Mouse (Mus musculus) gastrocnemius, postnatal 36 days (tissue): ENCODE results near the gene Itga9. TPM values are rescaled to one million over a fixed set of nuclear protein-coding genes. Genes with fewer than 3 reads are reported as not detected.

Experiments
- DNase-seq, 2 experiments: peaks; one replicate each; pipeline ENCODE4 v3.0.0; 2022
- intact Hi-C: fragments of 180-260 bp; cut with DNase I; formaldehyde crosslinking; loops from one replicate; pipeline ENCODE4 v1.15.1; 2025
- total RNA-seq, 2 experiments: library from RNA; stranded (reverse); gene quantifications; 2 replicates each; pipeline ENCODE4 v1.2.3; 2021

Itga9 gene
- total RNA-seq, 2 experiments from 2014 or later, result 5.8 TPM

- intact Hi-C loops, result no loop called here
- no peak for DNase-seq
Measured at GRCm38 (mm10) chr9:118891593-118891992, 285.1 kb downstream of the Itga9 start.

- no peak for DNase-seq
- intact Hi-C loops, result no loop called here
Measured at GRCm38 (mm10) chr9:118895101-118895500, 288.6 kb downstream of the Itga9 start.

DNA sequence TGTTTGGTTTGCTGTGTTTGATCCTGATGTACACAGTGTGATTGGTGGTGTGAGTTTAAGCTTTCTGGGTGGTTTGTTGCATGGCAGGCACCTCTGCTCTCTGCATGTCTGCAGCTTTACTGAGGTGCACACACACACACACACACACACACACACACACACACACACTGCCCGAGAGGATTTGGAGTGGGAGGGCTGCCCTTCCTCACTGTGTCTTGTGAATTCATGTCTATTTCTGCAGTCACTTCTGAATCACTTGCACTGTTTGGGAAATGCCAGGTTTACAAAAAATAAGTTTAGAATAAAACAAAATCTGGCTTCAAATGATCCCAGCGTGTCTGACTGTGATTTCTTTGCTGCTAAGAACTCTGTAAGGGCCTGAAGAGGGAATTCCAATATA is 294.2 kb downstream of the Itga9 start:
- no peak for DNase-seq
- intact Hi-C loops, result no loop called here

DNA sequence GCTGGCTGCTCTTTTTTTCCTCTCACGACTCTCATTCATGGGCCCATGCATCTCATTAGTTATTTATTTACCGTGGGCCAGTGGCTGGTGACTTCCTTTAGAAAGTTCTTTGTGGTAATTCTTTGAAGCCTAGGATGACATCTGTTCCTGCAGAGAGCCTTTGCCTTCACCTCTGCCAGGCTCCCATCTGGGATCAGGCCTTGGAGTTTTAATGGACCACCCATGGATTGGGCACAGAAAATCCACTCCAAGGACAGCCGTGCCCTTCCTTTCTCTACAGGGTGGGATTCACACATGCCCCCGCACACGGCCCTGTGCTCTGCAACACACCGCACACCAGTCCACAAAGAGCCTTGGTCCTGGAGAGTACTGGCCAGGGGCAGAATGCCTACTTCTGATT is 295.4 kb downstream of the Itga9 start:
- intact Hi-C loops, result no loop called here
- DNase-seq, result no peak

DNA sequence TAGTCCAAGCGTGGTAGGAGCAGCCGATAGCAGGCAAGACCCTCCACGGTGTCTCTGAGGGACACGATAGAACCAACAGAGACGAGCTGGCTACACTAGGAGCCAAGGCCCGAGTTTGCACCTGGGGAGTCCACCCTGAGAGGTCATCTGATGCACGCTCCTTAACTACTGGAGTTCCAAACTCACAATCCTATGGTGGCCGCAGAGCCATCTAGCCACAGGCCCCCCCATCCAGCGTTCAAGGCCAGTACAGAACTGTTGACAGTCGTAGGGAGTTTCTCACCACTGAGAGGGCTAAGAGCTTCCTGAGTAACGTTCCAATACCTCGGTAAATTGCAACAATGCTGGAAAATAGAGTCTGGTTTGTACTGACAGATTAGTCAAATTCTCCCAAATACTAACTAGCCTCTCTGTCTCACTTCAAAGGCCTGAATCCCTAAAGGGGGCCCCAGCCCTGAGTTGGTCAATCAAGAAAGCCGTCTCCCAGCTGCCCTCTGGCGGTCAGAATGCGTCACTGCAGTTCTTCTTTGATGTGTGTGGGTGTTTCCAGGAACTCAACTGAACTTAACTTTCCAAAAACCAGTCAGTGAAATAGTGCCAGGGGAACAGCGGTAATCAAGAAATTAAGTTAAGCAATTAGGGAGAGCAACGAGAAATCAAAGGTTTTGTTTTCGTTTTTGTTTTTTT is 301.6 kb downstream of the Itga9 start:
- intact Hi-C loops, result loop anchor here (2.0 kb wide), 1 partner anchor 319 kb away; no protein-coding TSS in a partner anchor
- peak; percentile 72 to 76 for DNase-seq

GRCm38 (mm10) chr9:118913048-118913447 is 306.6 kb downstream of the Itga9 start:
- intact Hi-C loops, result no loop called here
- DNase-seq, result no peak

- DNase-seq, result no peak
- intact Hi-C loops, result no loop called here
Measured at GRCm38 (mm10) chr9:118913613-118914012, 307.1 kb downstream of the Itga9 start.

DNA sequence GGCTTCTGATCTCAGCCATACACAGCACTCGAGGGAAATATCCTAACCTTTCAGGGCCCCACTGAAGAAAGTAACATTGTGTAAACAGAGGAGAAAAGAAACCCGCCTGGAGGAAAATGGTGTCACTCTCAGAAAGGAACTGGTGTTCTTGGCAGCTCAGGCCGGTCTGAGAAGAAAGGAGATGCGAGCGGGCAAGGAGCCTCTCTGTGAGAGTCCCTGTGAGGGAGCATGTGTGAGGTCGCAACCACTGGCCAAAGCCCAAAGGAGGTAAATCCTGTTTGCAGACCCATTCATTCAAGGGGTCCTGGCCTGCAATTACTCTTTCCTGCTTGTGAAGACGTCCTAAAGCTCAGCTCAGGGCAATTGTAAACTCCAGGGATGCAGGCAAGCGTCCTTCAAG is 308.1 kb downstream of the Itga9 start:
- intact Hi-C loops, result no loop called here
- no peak for DNase-seq

GRCm38 (mm10) chr9:118915290-118915689 is 308.8 kb downstream of the Itga9 start:
- intact Hi-C loops, result no loop called here
- no peak for DNase-seq

GRCm38 (mm10) chr9:118919672-118920186 is 313.2 kb downstream of the Itga9 start:
- no peak for DNase-seq
- intact Hi-C loops, result loop anchor here (5.0 kb wide), 1 partner anchor 68 kb away; no protein-coding TSS in a partner anchor

GRCm38 (mm10) chr9:118920798-118921515 is 314.5 kb downstream of the Itga9 start:
- intact Hi-C loops, result loop anchor here (1.0 to 5.0 kb wide), 3 partner anchors 66 to 146 kb away; no protein-coding TSS in a partner anchor
- DNase-seq, result peak; percentile 80 to 84

DNA sequence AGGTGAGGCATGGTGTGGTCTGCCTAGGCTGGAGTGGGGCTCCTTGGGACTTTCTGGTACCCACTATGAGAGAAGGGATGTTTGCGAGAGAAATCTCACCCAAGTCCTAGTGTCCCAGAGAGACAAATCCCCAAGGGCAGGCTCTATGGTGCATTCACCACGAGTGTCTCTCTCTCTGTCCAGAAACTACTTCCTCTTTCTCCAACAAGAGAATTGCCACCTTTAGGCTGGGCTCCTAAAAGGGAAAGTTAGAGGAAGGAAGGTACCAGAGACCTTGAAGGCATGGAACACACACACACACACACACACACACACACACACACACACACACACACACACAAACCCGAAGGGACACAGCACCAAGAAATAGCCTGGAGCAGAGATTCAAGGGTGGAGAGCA is 315.4 kb downstream of the Itga9 start:
- intact Hi-C loops, result loop anchor here (1.0 to 5.0 kb wide), 3 partner anchors 65 to 145 kb away; no protein-coding TSS in a partner anchor
- no peak for DNase-seq

GRCm38 (mm10) chr9:118924554-118925085 is 318.1 kb downstream of the Itga9 start:
- intact Hi-C loops, result loop anchor here (5.0 kb wide), 1 partner anchor 63 kb away; no protein-coding TSS in a partner anchor
- DNase-seq, result no peak

GRCm38 (mm10) chr9:118925286-118926110 is 319.0 kb downstream of the Itga9 start:
- peak; percentile 93 for DNase-seq
- intact Hi-C loops, result no loop called here

DNA sequence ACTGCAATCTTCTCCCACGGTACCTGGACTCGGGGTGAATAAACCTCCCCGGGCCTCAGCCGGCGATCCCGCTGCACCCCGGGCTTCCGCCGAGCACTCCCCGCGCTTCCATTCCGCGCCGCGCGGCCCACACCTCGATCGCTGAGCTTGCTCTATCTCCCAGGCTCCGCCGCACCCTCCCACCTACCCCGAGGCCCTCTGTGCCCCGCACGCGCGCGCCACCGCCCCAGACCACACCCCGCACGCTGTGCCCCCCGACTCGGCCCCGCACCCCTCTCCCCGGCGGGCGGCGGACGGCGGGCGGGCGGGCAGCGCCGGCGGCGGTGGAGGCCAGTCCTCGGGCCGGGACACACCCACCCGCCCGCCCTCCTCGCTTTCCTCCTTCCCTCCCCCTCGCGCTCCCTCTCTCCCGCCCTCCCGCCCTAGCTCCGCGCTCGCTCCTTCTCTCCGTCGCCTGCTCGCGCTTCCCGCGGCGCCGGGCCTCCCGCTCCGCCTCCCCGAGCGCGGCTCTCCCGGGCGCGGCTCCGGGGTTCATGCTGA is 319.7 kb downstream of the Itga9 start, which contains the start of gene Ctdspl:
Gene Ctdspl (plus strand): TSS at position 343 of the 540 bp plus-strand sequence.
- DNase-seq, result peak; percentile 40 to 51

GRCm38 (mm10) chr9:118926688-118927321 is 320.3 kb downstream of the Itga9 start:
- intact Hi-C loops, result no loop called here
- peak in 1 of 2 experiments; percentile 33 for DNase-seq

More for the DNA sequence above, 319.7 kb downstream of the Itga9 start, which contains the start of gene Ctdspl:
- intact Hi-C loops, result no loop called here

- no peak for DNase-seq
- intact Hi-C loops, result no loop called here
Measured at GRCm38 (mm10) chr9:118927501-118927900, 321.0 kb downstream of the Itga9 start.

GRCm38 (mm10) chr9:118928007-118928406 is 321.5 kb downstream of the Itga9 start:
- no peak for DNase-seq
- intact Hi-C loops, result no loop called here

GRCm38 (mm10) chr9:118928656-118929055 is 322.2 kb downstream of the Itga9 start:
- no peak for DNase-seq
- intact Hi-C loops, result no loop called here
